Mouse (Mus musculus) kidney, adult 2 months (tissue): ENCODE data around the gene Crnkl1. TPM values are rescaled to one million over a fixed set of nuclear protein-coding genes. Genes with fewer than 3 reads are reported as not detected.

Source experiments
- DNase-seq: peaks from one replicate; pipeline ENCODE4 v3.0.0; 2021
- H3K27ac ChIP-seq: fragments of 200-500 bp; 2 replicates; pipeline ENCODE4 v1.5.1; 2012; ENCODE audit warnings: low read depth, low read length, control low read depth, inconsistent platforms; ENCODE audit not compliant: insufficient read depth
- H3K27me3 ChIP-seq: fragments of 200-500 bp; replicated peaks from 2 replicates; pipeline ENCODE4 v1.6.1; 2012; ENCODE audit warnings: mild to moderate bottlenecking, moderate library complexity, low read length, inconsistent platforms; ENCODE audit not compliant: control insufficient read depth, insufficient read depth
- H3K36me3 ChIP-seq: fragments of 200-500 bp; 2 replicates; pipeline ENCODE4 v1.6.1; 2012; ENCODE audit warnings: mild to moderate bottlenecking, moderate library complexity, low read length, inconsistent platforms; ENCODE audit not compliant: control insufficient read depth, insufficient read depth
- H3K4me1 ChIP-seq: fragments of 200-500 bp; 2 replicates; pipeline ENCODE4 v1.6.1; 2011; ENCODE audit warnings: low read length; ENCODE audit not compliant: control insufficient read depth, insufficient read depth
- H3K4me3 ChIP-seq: fragments of 200-500 bp; 2 replicates; pipeline ENCODE4 v1.5.1; 2011; ENCODE audit warnings: mild to moderate bottlenecking, low read depth, low read length, control low read depth; ENCODE audit not compliant: insufficient read depth
- CTCF ChIP-seq: fragments of 200-500 bp; conservative IDR thresholded peaks from 2 replicates; pipeline ENCODE4 v1.5.1; 2011; ENCODE audit warnings: low read depth, mild to moderate bottlenecking, control low read depth, low read length, moderate library complexity, mixed read lengths; ENCODE audit not compliant: insufficient read depth, insufficient read length
- POLR2A ChIP-seq: fragments of 200-500 bp; IDR thresholded peaks from one replicate; pipeline ENCODE4 v1.6.1; 2011; ENCODE audit warnings: low read depth, low read length, control low read depth
- WGBS: fragments of 180-500 bp; shearing (Covaris S2); methylation state at CpG from one replicate; pipeline ENCODE4 v1.1.7; 2018; 5-methylcytosine and 5-hydroxymethylcytosine counted together
- polyA plus RNA-seq: library from polyadenylated mRNA; depleted of rRNA; stranded (reverse); fragments of >200 nt; gene quantifications from 2 replicates; pipeline ENCODE4 v1.2.3, GENCODE M21; 2012; rRNA removed

Gene Crnkl1
- 5.9 and 8.8 TPM in 2 replicates for polyA plus RNA-seq

DNA sequence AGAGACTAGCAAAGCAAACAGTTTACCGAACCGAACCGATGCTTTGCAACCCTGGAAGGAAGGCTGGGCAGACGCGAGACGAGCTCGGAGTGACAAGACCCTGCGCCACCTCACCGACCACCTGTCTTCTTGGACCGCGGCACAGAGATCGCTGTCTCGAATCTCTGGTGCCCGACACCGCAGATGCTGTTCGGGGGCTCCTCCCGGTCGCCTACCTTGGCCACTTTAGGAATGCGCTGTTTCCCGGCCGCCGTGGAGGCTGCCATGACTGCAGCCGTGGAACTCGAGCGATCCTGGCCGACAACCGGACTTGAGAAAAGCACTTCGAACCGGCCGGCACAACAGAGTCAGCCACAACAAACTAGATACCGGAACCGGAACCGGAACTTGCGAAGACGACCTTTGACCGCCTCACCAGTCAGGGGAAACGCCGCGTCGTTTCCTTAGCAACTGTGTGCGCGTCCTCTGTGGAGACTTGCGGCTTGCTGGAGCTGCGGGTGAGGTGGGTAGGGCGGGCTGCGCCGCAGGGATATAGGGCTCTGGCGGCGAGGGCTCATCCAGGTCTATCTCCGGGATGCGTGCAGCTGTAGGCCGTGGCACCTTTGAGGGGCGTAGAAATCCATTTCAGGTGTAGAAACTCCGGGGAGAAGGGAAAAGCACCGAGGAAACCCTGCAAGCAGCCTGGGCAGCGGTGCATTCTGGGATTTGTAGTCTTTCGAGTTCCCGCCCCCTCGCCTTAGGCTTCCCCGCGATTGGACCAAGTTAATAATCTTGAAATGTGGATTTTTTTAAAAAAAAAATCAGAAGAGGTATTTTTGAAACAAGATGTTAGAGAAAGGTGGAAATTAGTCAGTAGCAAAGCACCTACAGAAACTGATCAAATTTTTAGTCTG lies at the start of gene Crnkl1, which contains the start of gene Cfap61:
Crnkl1 (minus strand) TSS at position 676 of the 893 bp plus-strand sequence.
Cfap61 (plus strand) TSS at position 446 of the 893 bp plus-strand sequence.
- Histone ChIP-seq H3K36me3 (no peaks in the 10 kb centered on the region; the same call in 1 of the 2 replicates), H3K4me3 (peak within 1 kb of the TSS; percentile 95), H3K4me1 (0 out of 2 replicates have a peak, but pooled peaks cover 2% of the 10 kb centered on the region), H3K27ac (no peak within 1 kb of the TSS; the same call in 1 of the 2 replicates), H3K27me3 (no peaks in the 10 kb centered on the region)
- peak; percentile 97 for DNase-seq
- WGBS: under 1% methylated on average over 61 of the region's 61 CpGs
- TF ChIP-seq POLR2A: no peak
- TF ChIP-seq CTCF: no peak

DNA sequence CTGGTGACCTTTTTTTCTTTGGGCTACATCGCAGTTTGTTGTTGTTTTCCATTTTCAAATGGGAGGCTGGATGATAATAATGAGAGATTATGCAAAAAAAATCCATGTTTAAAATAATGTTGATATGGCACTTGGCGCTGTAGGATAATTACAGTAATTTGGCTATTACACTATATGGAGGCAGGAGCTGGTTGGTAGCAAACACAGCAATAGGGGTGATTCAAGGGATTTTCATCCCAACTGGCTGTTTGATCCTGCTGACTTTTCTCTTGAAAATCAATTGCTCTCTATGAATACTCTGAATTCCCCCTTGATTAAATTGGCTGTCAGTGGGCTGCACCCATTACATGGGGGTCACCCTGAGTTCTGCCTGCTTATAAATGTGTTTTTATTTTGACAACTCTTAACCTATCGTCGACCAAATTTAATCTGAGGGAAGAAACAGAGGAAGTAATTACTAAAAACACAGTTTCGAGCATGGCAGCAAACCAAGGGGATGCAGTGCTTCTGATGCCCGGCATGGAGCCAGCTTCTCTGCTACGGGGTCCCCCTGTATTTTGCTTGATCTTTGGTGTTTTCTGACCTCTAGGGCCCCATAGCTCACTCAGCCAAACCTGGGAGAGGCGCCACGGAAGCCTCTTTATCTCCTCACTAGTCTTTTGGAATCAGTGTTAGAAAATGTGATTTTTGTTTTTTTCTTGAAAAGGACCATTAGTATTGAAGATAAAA lies 47.7 kb upstream of the Crnkl1 start:
- no peaks in the 10 kb centered on the region for H3K36me3 ChIP-seq
- H3K4me1 ChIP-seq: no peaks in the 10 kb centered on the region
- no peak for TF ChIP-seq POLR2A
- no peak for TF ChIP-seq CTCF
- no peaks in the 10 kb centered on the region for H3K27me3 ChIP-seq
- H3K4me3 ChIP-seq: no peak overlapping the region
- 75% methylated on average over 9 of the region's 9 CpGs for WGBS
- H3K27ac ChIP-seq: no peak overlapping the region
- no peak for DNase-seq

DNA sequence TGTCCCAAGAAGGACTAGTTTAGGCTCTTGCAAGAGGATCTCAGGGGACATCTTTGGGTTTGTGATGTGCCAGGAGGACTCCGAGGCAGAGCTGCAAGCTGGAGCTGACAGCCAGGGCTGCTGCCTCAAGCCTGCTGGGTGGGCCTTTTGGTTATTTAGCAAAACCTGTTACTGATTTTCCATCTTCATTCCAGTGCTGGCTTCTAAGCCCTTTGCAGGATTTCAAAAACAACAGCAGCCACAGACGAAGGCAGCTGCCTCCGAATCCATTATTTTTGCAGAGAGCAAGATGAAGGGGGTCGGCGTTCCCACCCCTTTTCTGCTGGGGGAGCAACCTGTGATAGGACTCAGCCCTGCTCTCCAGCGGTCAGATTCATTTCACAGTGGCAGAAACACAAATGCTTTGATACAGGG lies 46.9 kb upstream of the Crnkl1 start:
- no peak for DNase-seq
- Histone ChIP-seq H3K27me3 (no peaks in the 10 kb centered on the region), H3K4me1 (no peaks in the 10 kb centered on the region), H3K27ac (no peak overlapping the region), H3K4me3 (no peak overlapping the region), H3K36me3 (no peaks in the 10 kb centered on the region)
- WGBS: 58% methylated on average over 6 of the region's 6 CpGs
- TF ChIP-seq CTCF: no peak
- no peak for TF ChIP-seq POLR2A

DNA sequence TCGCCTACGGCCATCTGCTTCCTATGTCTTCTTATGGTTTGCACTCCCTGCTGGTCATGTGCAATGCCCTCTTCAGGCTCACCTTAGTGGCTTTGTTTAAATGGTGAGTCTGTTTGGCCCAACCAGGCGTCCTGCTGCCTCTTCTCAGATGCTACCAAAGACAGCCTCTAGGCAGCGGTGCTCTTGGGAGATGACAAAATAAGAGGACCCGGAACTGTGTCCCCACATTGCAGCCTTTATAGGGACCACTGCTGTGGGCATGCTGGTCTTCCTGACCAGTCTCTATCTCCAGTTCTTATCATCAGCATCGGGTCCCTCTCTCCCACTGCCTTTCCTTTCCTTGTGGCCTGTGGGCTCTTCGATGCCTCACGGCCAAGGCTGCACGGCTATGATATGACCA lies 46.1 kb upstream of the Crnkl1 start:
- Histone ChIP-seq H3K4me1 (no peaks in the 10 kb centered on the region), H3K36me3 (no peaks in the 10 kb centered on the region), H3K27ac (no peak overlapping the region), H3K27me3 (no peaks in the 10 kb centered on the region), H3K4me3 (no peak overlapping the region)
- TF ChIP-seq POLR2A (no peak), CTCF (no peak)
- 88% methylated on average over 9 of the region's 9 CpGs for WGBS
- no peak for DNase-seq

DNA sequence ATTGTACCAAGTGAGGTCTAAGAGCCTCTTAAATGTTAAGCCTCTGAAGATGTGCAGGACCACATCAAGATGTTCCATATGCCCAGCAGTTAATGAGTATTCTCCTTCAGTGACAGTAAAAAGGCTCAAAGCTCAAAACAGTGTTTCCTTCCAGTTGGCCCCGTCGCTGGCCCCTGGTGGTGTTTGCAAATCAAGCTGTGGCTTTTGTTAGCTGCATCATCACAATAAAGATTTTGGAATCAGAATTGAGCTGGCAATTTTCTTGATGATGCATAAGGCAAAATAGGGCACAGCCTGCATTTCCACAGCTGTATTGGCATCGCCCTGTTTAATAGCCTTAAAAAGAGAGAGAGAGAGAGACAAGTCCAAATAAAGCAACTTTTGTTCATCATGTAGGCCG lies 44.8 kb upstream of the Crnkl1 start:
- DNase-seq: no peak
- WGBS: 82% methylated on average over 4 of the region's 4 CpGs

DNA sequence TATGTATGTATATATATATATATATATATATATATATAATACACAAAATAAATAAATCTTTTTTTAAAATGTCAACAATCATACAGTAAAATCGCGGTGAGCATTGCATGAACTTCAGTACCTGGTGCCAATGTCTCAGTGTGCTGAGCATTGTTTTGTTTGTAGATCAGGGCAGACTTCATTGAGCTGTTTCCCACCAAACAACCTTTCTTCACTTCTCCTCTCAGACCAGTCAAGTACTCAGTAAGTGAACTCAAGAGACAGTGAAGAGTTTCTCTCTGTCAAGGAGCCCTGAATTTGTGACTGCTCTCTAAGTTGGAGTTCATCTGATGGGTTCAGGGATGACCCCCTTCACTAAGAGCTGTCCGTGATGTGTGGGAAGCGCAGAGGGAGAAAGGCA lies 37.8 kb upstream of the Crnkl1 start:
- no peak for DNase-seq
- WGBS: 83% methylated on average over 4 of the region's 4 CpGs
- Histone ChIP-seq H3K4me1 (no peaks in the 10 kb centered on the region), H3K4me3 (no peak overlapping the region), H3K27ac (no peak overlapping the region), H3K27me3 (no peaks in the 10 kb centered on the region), H3K36me3 (no peaks in the 10 kb centered on the region)
- TF ChIP-seq CTCF: no peak
- TF ChIP-seq POLR2A: no peak

More for the DNA sequence above, 44.8 kb upstream of the Crnkl1 start:
- no peaks in the 10 kb centered on the region for H3K36me3 ChIP-seq
- H3K4me1 ChIP-seq: no peaks in the 10 kb centered on the region
- H3K4me3 ChIP-seq: no peak overlapping the region
- no peaks in the 10 kb centered on the region for H3K27me3 ChIP-seq
- H3K27ac ChIP-seq: no peak overlapping the region
- no peak for TF ChIP-seq POLR2A
- no peak for TF ChIP-seq CTCF
